Mouse (Mus musculus): Measurements from ENCODE around the gene Vangl2. TPM values are rescaled to one million over a fixed set of nuclear protein-coding genes. Genes with fewer than 3 reads are reported as not detected.
"Not testable (repeated sequence)": the region's sequence is repeated elsewhere in the genome, so short reads cannot be mapped to it uniquely, and the experiment has no call there.

Vangl2 gene
- polyA plus RNA-seq, 1 experiment from 2014 or later: 14.1 TPM

DNA sequence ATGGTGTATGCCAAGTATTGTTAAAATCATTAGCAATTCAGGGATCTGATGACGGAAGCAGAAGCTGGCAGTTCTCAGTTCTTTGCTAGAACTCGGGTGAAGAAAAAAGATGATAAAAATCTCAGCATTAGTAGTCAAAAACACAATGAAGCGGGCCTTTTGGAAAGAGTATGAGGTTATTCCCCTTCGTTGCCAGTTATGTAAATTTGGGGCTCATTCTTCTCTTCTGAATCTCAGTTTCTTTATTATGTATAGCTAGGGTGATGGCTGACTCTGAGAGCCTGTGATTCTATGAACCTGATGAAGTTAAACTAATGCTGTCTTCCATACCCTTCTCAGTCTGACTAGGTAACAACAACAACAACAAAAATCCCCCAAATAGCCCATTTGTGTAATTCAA, 52.4 kb downstream of the Vangl2 start:
- 83% methylated on average over 4 of the region's 4 CpGs for WGBS
- no peaks in the 10 kb centered on the region for H3K9me3 ChIP-seq
- ATAC-seq (ENCODE audit: borderline replicate concordance, extremely low read depth, low FRiP score, low TSS enrichment): no peak
- no peak overlapping the region for H3K4me3 ChIP-seq
- H3K27me3 ChIP-seq: no peaks in the 10 kb centered on the region
- no peaks in the 10 kb centered on the region for H3K36me3 ChIP-seq
- no peak overlapping the region for H3K9ac ChIP-seq
- H3K4me2 ChIP-seq: no peak overlapping the region
- H3K27ac ChIP-seq: no peak overlapping the region
- H3K4me1 ChIP-seq: no peaks in the 10 kb centered on the region

DNA sequence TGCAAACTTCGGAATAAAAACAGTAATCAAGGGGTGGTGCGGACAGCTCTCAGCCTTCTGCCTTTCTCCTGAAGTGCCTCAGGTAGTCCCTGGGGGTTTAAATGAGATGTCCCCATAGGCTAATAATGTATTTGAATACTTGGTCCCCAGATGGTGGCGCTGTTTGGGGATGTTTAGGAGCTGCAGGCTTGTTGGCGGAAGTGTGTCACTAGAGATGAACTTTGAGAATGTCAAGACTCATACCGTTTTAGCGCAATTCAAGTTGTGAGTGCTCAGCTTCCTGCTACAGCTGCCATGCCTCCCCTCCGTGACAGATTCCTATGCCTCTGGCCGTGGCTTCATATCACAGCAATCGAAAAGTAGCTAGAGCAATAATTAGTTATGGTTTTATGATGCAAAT, 52.9 kb downstream of the Vangl2 start:
- H3K9me3 ChIP-seq: no peaks in the 10 kb centered on the region
- no peak overlapping the region for H3K4me3 ChIP-seq
- no peak overlapping the region for H3K27ac ChIP-seq
- no peak overlapping the region for H3K9ac ChIP-seq
- H3K27me3 ChIP-seq: no peaks in the 10 kb centered on the region
- no peaks in the 10 kb centered on the region for H3K36me3 ChIP-seq
- no peak overlapping the region for H3K4me2 ChIP-seq
- ATAC-seq (ENCODE audit: borderline replicate concordance, extremely low read depth, low FRiP score, low TSS enrichment): no peak
- no peaks in the 10 kb centered on the region for H3K4me1 ChIP-seq
- 85% methylated on average over 9 of the region's 9 CpGs for WGBS

DNA sequence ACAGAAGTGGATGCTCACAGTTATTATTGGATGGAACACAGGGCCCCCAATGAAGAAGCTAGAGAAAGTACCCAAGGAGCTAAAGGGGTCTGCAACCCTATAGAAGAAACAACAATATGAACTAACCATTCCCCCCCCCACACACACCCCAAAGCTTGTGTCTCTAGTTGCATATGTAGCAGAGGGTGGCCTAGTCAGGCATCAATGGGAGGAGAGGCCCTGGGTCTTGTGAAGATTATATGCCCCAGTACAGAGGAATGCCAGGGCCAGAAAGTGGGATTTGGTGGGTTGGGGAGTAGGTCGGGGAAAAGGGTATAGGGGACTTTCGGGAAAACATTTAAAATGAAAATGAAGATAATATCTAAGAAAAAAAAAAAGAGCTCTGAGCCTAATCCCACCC, 53.9 kb downstream of the Vangl2 start:
- not testable (repeated sequence) for H3K4me1 ChIP-seq; ATAC-seq (ENCODE audit: borderline replicate concordance, extremely low read depth, low FRiP score, low TSS enrichment); H3K27me3 ChIP-seq; H3K27ac ChIP-seq; H3K4me3 ChIP-seq; H3K9me3 ChIP-seq; H3K9ac ChIP-seq; H3K4me2 ChIP-seq; H3K36me3 ChIP-seq
- WGBS: 91% methylated on average over 2 of the region's 2 CpGs

DNA sequence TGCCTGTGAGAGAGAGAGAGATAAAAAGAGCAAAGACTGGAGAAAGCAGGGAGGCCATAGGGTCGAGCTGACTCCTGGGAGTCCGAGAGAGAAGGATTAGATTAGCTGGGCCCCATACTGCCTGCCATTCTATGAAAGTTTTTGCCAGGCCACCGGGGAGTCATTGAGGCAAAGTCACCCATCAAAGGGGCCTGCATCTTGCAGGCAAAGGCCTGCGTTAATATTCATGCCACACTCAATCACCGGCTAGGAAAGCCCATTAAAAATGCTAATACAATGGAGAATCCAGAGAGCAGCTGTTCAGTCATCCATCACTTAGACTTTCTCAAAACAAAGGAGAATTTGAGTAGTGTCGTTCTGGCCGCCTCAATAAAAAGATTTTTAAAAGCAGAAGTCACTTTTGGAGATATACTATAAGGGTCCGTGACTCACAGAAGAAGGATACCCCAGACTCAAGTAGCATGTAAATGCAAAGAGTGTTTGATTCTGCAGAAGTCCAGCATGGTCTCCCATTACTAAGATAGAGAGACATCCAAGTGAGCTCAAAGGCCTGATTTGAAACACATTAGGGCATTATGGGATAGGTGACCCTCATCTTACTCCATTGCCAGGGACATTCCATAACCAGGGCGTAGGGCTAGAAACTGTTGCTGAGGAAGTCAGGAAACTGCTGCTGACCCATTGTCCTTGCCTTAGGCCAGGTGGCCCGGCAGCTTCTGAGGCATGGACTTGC, 57.2 kb downstream of the Vangl2 start:
- H3K36me3 ChIP-seq: no peaks in the 10 kb centered on the region
- no peak overlapping the region for H3K4me3 ChIP-seq
- H3K27me3 ChIP-seq: no peaks in the 10 kb centered on the region
- H3K9me3 ChIP-seq: no peaks in the 10 kb centered on the region
- no peaks in the 10 kb centered on the region for H3K4me1 ChIP-seq
- WGBS: 57% methylated on average over 10 of the region's 10 CpGs
- H3K4me2 ChIP-seq: no peak overlapping the region
- no peak overlapping the region for H3K9ac ChIP-seq
- H3K27ac ChIP-seq: no peak overlapping the region
- ATAC-seq (ENCODE audit: borderline replicate concordance, extremely low read depth, low FRiP score, low TSS enrichment): no peak

DNA sequence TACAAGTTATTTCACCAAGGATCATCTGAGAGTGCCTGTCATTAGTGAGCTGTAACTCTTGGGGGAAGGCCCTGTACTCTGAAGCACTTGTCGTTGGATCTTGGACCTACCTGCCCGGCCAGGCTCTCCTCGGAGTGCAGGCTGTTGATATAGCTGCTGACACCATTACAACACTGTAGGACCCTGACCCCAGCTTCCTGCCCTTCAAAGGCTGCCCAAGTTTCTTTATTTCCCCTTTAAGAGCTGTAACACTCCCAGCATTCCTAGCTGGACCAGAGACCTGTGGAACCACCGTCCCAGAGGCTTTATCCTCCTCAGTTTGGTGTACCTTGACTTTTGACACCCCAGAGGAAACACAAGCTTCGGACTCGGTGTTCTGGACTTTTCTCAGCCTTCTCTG, 59.0 kb downstream of the Vangl2 start:
- no peaks in the 10 kb centered on the region for H3K27me3 ChIP-seq
- H3K9me3 ChIP-seq: no peaks in the 10 kb centered on the region
- WGBS: 77% methylated on average over 6 of the region's 6 CpGs
- no peak overlapping the region for H3K4me3 ChIP-seq
- no peaks in the 10 kb centered on the region for H3K36me3 ChIP-seq
- H3K4me2 ChIP-seq: no peak overlapping the region
- H3K27ac ChIP-seq: no peak overlapping the region
- no peaks in the 10 kb centered on the region for H3K4me1 ChIP-seq
- no peak overlapping the region for H3K9ac ChIP-seq
- ATAC-seq (ENCODE audit: borderline replicate concordance, extremely low read depth, low FRiP score, low TSS enrichment): no peak

DNA sequence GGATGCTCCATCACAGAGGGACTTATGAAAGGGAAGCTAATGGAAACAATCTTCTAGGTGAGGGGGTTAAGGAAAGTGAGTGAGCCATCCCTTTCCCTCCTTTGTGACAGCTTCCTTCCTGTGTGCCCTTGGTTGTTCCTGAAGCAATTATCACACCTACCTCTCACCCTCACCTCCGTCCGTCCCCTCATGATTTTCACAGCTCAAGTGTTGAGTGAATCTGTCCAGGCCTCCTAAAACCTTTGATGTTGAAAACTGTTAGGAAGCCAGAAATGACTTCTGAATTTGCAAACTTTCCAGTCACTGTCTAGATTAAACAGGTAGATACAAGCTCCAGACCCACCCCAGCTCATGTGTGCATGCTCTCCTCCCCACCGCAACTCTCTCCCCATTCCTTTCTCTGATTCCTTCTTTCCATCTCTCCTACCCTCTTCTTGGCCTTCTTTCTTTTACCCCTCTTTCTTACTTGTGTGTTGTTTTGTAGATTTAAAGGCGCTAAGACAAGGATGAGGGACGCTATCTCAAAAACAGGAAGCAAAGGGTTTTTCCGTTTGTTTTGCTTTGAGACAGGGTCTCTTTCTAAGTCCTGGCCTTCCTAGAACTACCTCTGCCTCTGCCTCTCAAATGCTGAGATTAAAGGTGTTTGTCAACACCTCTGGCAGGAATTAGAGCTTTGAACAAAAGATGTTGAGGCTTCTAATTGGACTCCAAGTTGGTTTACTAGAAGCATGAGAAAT, 62.0 kb downstream of the Vangl2 start:
- no peaks in the 10 kb centered on the region for H3K4me1 ChIP-seq
- H3K36me3 ChIP-seq: no peaks in the 10 kb centered on the region
- no peak overlapping the region for H3K4me3 ChIP-seq
- no peak overlapping the region for H3K9ac ChIP-seq
- no peak overlapping the region for H3K27ac ChIP-seq
- no peaks in the 10 kb centered on the region for H3K27me3 ChIP-seq
- ATAC-seq (ENCODE audit: borderline replicate concordance, extremely low read depth, low FRiP score, low TSS enrichment): no peak
- H3K9me3 ChIP-seq: no peaks in the 10 kb centered on the region
- H3K4me2 ChIP-seq: no peak overlapping the region
- 64% methylated on average over 6 of the region's 6 CpGs for WGBS

DNA sequence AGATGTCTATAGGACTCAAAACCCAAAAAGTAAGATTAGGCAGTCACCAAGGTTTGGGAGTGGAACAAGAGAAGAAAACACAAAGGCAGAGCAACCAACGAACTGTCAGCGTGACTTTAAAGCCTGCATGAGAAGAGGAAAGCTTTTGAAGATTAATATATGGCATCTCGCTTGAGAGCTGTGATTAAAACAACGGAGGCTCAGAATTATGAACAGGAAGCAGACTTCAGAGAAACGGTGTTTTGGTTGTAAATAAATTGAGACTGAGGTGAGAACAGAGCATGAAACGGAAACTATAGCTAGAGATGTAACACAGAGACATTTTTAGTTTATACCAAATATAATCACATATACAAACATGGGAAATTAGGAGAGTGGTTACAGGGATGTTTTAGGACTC, 64.6 kb downstream of the Vangl2 start:
- H3K9me3 ChIP-seq: no peaks in the 10 kb centered on the region
- H3K9ac ChIP-seq: no peak overlapping the region
- no peaks in the 10 kb centered on the region for H3K4me1 ChIP-seq
- no peak overlapping the region for H3K27ac ChIP-seq
- no peaks in the 10 kb centered on the region for H3K36me3 ChIP-seq
- ATAC-seq (ENCODE audit: borderline replicate concordance, extremely low read depth, low FRiP score, low TSS enrichment): no peak
- H3K27me3 ChIP-seq: no peaks in the 10 kb centered on the region
- no peak overlapping the region for H3K4me3 ChIP-seq
- H3K4me2 ChIP-seq: no peak overlapping the region
- 61% methylated on average over 6 of the region's 6 CpGs for WGBS

DNA sequence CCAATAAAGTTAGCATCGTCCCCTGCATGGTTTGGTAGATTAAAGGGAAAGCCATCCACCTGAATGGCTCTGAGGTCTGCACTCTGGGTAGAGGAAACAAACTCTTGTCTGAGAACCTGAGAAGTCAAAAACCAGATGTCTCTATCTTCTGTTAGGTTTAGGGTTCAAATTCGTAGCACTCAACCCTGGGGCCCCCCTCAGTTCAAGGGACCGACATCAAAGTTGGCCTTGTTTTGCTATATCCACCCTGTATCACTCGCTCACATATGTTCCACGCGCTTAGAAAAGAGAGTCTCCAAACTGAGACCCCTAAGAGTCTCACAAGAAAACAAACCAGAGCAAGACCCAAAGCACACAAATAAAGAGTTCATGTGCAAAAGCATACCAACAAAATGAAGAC, 66.5 kb downstream of the Vangl2 start:
- H3K9ac ChIP-seq: no peak overlapping the region
- H3K4me3 ChIP-seq: no peak overlapping the region
- no peaks in the 10 kb centered on the region for H3K4me1 ChIP-seq
- H3K27me3 ChIP-seq: no peaks in the 10 kb centered on the region
- no peaks in the 10 kb centered on the region for H3K9me3 ChIP-seq
- no peak overlapping the region for H3K27ac ChIP-seq
- WGBS: 58% methylated on average over 6 of the region's 6 CpGs
- no peak for ATAC-seq (ENCODE audit: borderline replicate concordance, extremely low read depth, low FRiP score, low TSS enrichment)
- H3K36me3 ChIP-seq: no peaks in the 10 kb centered on the region
- H3K4me2 ChIP-seq: no peak overlapping the region

DNA sequence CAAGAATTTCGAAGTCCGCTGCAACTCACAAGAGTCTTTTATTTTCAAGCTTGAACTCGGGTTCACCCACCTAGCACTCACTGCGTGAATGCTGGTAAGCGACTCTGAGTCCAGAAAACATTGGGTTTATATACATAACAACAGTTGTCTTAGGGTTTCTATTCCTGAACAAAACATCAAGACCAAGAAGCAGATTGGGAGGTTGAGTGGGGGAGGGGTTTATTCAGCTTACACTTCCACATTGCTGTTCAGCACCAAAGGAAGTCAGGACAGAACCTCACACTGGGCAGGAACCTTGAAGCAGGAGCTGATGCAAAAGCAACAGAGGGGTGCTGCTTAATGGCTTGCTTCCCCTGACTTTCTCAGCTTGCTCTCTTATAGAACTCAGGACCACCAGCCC, 67.5 kb downstream of the Vangl2 start:
- no peak overlapping the region for H3K4me3 ChIP-seq
- H3K36me3 ChIP-seq: no peaks in the 10 kb centered on the region
- no peaks in the 10 kb centered on the region for H3K27me3 ChIP-seq
- 91% methylated on average over 5 of the region's 5 CpGs for WGBS
- no peaks in the 10 kb centered on the region for H3K4me1 ChIP-seq
- ATAC-seq (ENCODE audit: borderline replicate concordance, extremely low read depth, low FRiP score, low TSS enrichment): no peak
- H3K4me2 ChIP-seq: no peak overlapping the region
- no peak overlapping the region for H3K27ac ChIP-seq
- H3K9me3 ChIP-seq: no peaks in the 10 kb centered on the region
- no peak overlapping the region for H3K9ac ChIP-seq

DNA sequence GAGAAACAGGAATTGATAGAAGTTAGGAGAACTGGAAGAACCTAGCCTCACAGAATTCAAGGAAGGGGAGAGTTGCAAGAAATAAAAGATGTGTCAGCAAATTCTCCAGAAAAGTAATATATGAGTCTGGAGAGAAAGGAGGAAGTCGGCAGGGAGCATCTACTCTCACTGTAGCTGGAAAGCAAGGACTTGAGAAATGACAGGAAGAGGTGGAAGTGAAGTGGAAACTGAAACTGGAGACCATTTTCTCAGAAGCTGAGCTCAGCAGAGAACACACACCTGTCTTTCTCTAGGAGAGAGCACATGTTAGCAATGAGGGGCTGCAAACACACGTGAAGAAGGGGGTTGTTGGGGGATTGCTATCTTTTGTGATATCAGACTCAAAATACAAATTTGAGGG, 70.8 kb downstream of the Vangl2 start:
- 65% methylated on average over 2 of the region's 2 CpGs for WGBS
- no peak for ATAC-seq (ENCODE audit: borderline replicate concordance, extremely low read depth, low FRiP score, low TSS enrichment)
- Histone ChIP-seq H3K9ac (no peak overlapping the region), H3K4me3 (no peak overlapping the region), H3K27ac (no peak overlapping the region), H3K4me2 (no peak overlapping the region), H3K4me1 (no peaks in the 10 kb centered on the region), H3K27me3 (no peaks in the 10 kb centered on the region), H3K36me3 (no peaks in the 10 kb centered on the region), H3K9me3 (no peaks in the 10 kb centered on the region)

DNA sequence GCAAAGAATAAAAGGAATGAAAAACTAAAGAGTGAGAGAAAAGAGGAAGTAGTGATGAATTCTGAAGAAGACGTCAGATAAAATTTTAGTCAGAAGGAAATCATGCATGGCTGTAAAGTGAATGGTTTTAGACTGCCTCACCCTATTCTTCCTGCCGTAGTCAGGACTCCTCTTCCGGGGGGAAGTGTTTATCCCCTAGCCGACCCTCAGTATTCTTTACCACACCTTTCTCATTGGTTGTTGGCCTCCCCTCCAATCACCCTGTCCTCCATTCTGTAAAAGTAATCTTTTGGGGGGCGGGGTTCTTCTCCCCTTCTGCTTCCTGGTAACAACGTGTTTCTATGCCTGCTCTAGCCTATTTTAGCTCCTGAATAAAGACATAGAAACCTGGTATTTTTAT, 73.2 kb downstream of the Vangl2 start:
- no peaks in the 10 kb centered on the region for H3K9me3 ChIP-seq
- no peaks in the 10 kb centered on the region for H3K27me3 ChIP-seq
- no peaks in the 10 kb centered on the region for H3K4me1 ChIP-seq
- H3K36me3 ChIP-seq: no peaks in the 10 kb centered on the region
- H3K4me3 ChIP-seq: no peak overlapping the region
- 67% methylated on average over 6 of the region's 6 CpGs for WGBS
- no peak overlapping the region for H3K4me2 ChIP-seq
- H3K27ac ChIP-seq: no peak overlapping the region
- ATAC-seq (ENCODE audit: borderline replicate concordance, extremely low read depth, low FRiP score, low TSS enrichment): no peak
- H3K9ac ChIP-seq: no peak overlapping the region
